In the genomic region with DNA sequence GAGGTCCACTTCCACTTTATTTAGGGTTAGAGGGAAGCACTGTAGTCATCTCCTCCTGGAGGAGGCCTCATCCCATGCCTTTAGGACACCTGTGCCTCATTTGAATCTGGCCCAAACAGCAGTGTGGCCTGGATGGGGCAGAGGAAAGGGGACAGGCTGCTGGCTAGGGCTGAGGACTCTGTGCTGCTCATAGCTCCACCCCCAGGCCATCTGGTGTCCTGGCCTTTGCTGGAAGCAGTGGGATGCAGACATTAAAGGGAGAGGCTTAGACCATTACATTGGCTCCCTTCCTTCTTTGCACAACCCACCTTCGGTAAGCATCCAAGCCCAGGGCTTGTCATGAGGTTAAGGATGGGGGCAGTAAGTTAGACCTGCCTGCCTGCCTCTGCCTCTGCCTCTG, we compare ENCODE assay signal across 24 mouse cellular contexts. TPM values are rescaled to one million over a fixed set of nuclear protein-coding genes. Genes with fewer than 3 reads are reported as not detected.
DNase-seq lines count a peak whose midpoint lies in the region; ATAC-seq and TF ChIP-seq lines count a peak whose summit lies in the region.
"Had no signal": no experiment of that assay in that cellular context is flagged by ENCODE, and none has a peak within 500 bp of the region (broad histone marks: within the 10 kb centered on the region; RNA-seq: fewer than 3 reads in every experiment).

No protein-coding gene starts in this region.

- TF ChIP-seq CTCF in intestine, postnatal 0 days (IDR thresholded peaks at IDR 0.05; ENCODE audit: low read depth) = 0 out of 2 replicates have a peak, but pooled peaks have one; percentile 10
- peak; percentile 19 for TF ChIP-seq CTCF in ES-Bruce4 (IDR thresholded peaks at IDR 0.05; ENCODE audit: low read depth, low read length)

- no peaks in the 10 kb centered on the region for H3K9me3 ChIP-seq in intestine, postnatal 0 days (ENCODE audit: control insufficient read depth)
- no peaks in the 10 kb centered on the region for H3K9me3 ChIP-seq in intestine, embryonic 16.5 days (ENCODE audit: control insufficient read depth, low read length)
- H3K9me3 ChIP-seq in ES-Bruce4 (replicated peaks; ENCODE audit: control insufficient read depth, insufficient read depth, low read length, poor library complexity, severe bottlenecking) = no peaks in the 10 kb centered on the region
- H3K9me3 ChIP-seq: limb, embryonic 15.5 days; liver, embryonic 15.5 days; midbrain, embryonic 13.5 days; neural tube, embryonic 15.5 days had no signal

- ATAC-seq in intestine, postnatal 0 days = no peak
- no peak for ATAC-seq in intestine, embryonic 16.5 days
- ATAC-seq: forebrain, embryonic 16.5 days; inflammation-experienced regulatory T-cells, adult 6 months; lung, postnatal 0 days; midbrain, embryonic 13.5 days had no signal

- TF ChIP-seq EP300 in ES-Bruce4 (IDR thresholded peaks at IDR 0.05; ENCODE audit: insufficient read depth, low read depth, low read length) = no peak

- H3K27me3 ChIP-seq in intestine, postnatal 0 days (replicated peaks; ENCODE audit: control insufficient read depth, insufficient read depth, low read length) = no peaks in the 10 kb centered on the region
- no peaks in the 10 kb centered on the region; the same call in 1 of the 2 replicates for H3K27me3 ChIP-seq in intestine, embryonic 16.5 days (replicated peaks; ENCODE audit: control insufficient read depth, insufficient read depth, low read length)
- H3K27me3 ChIP-seq in ES-Bruce4 (ENCODE audit: control insufficient read depth, insufficient read depth, low read length, poor library complexity, severe bottlenecking) = no peaks in the 10 kb centered on the region
- H3K27me3 ChIP-seq: limb, embryonic 15.5 days; midbrain, embryonic 13.5 days; neural tube, embryonic 15.5 days had no signal

- no peak overlapping the region for H3K27ac ChIP-seq in intestine, postnatal 0 days (ENCODE audit: low read depth, low read length)
- no peak overlapping the region for H3K27ac ChIP-seq in intestine, embryonic 16.5 days (ENCODE audit: low read length)
- no peak overlapping the region for H3K27ac ChIP-seq in ES-Bruce4 (ENCODE audit: insufficient read depth, low read length)
- H3K27ac ChIP-seq: limb, embryonic 15.5 days; liver, embryonic 15.5 days; midbrain, embryonic 13.5 days; neural tube, embryonic 15.5 days had no signal

- H3K4me1 ChIP-seq in intestine, postnatal 0 days (replicated peaks; ENCODE audit: control insufficient read depth, insufficient read depth, low read length) = no peaks in the 10 kb centered on the region
- H3K4me1 ChIP-seq in intestine, embryonic 16.5 days (ENCODE audit: control insufficient read depth, insufficient read depth, low read length) = no peaks in the 10 kb centered on the region
- no peaks in the 10 kb centered on the region for H3K4me1 ChIP-seq in ES-Bruce4 (ENCODE audit: control insufficient read depth, insufficient read depth, low read length)
- H3K4me1 ChIP-seq: liver, embryonic 15.5 days; midbrain, embryonic 13.5 days; neural tube, embryonic 15.5 days had no signal

- 55% methylated on average over 1 of the region's 1 CpGs for WGBS in intestine, postnatal 0 days
- 54% methylated on average over 1 of the region's 1 CpGs for WGBS in intestine, embryonic 16.5 days

- H3K36me3 ChIP-seq in intestine, postnatal 0 days (ENCODE audit: control insufficient read depth, insufficient read depth) = no peaks in the 10 kb centered on the region
- no peaks in the 10 kb centered on the region for H3K36me3 ChIP-seq in intestine, embryonic 16.5 days (ENCODE audit: control insufficient read depth, insufficient read depth, low read length)
- H3K36me3 ChIP-seq in ES-Bruce4 (ENCODE audit: control insufficient read depth, insufficient read depth, low read length, poor library complexity, severe bottlenecking) = no peaks in the 10 kb centered on the region
- H3K36me3 ChIP-seq: limb, embryonic 15.5 days; liver, embryonic 15.5 days had no signal

- no peak overlapping the region for H3K4me3 ChIP-seq in intestine, postnatal 0 days (ENCODE audit: low read depth, low read length)
- no peak overlapping the region for H3K4me3 ChIP-seq in intestine, embryonic 16.5 days (ENCODE audit: low read length)
- H3K4me3 ChIP-seq in ES-Bruce4 (ENCODE audit: low read depth, low read length) = no peak overlapping the region
- H3K4me3 ChIP-seq: erythroblast, embryonic 14.5 days; limb, embryonic 15.5 days; liver, embryonic 15.5 days; midbrain, embryonic 13.5 days; neural tube, embryonic 15.5 days had no signal

- H3K4me2 ChIP-seq in intestine, postnatal 0 days (replicated peaks; ENCODE audit: low read depth) = no peak overlapping the region
- no peak overlapping the region for H3K4me2 ChIP-seq in intestine, embryonic 16.5 days (ENCODE audit: low read depth, low read length)
- H3K4me2 ChIP-seq: limb, embryonic 15.5 days; liver, embryonic 15.5 days; midbrain, embryonic 13.5 days; neural tube, embryonic 15.5 days had no signal

- H3K9ac ChIP-seq in intestine, postnatal 0 days (ENCODE audit: low read depth, low read length) = no peak overlapping the region
- H3K9ac ChIP-seq in intestine, embryonic 16.5 days (ENCODE audit: low read depth, low read length) = no peak overlapping the region
- H3K9ac ChIP-seq in ES-Bruce4 (ENCODE audit: low read depth, poor library complexity, severe bottlenecking) = no peak overlapping the region
- H3K9ac ChIP-seq: limb, embryonic 15.5 days; liver, embryonic 15.5 days; midbrain, embryonic 13.5 days; neural tube, embryonic 15.5 days had no signal

- no peak for TF ChIP-seq POLR2A in ES-Bruce4 (IDR thresholded peaks at IDR 0.05; ENCODE audit: insufficient read depth, low read length)

- DNase-seq in cerebellum, adult 11 months = peak; percentile 83
- peak; percentile 85 to 91 for DNase-seq in cerebellum, postnatal 10 days
- no peak for DNase-seq in adrenal gland, adult 8-10 months
- DNase-seq in kidney, postnatal 25 days = no peak
- DNase-seq in adrenal gland, postnatal 4 days (ENCODE audit: low spot score in 2 of 2) = no peak
- DNase-seq: adrenal gland, postnatal 10 days; kidney, postnatal 4 days; right cerebral cortex, postnatal 4 days had no signal

RNA-seq across cellular contexts. Expression of gene Apeh, which starts 39.1 kb away (rescaled TPM):
- polyA plus RNA-seq in intestine, postnatal 0 days (2015; fragmentation: Nextera tagmentation; extraction: Ambion mirVana) = 82.6 and 98.4 TPM in 2 replicates
- 105 and 109 TPM in 2 replicates for polyA plus RNA-seq in intestine, embryonic 16.5 days (2015; fragmentation: Nextera tagmentation; extraction: Ambion mirVana)
- polyA plus RNA-seq in ES-Bruce4 (2011; ENCODE audit: insufficient read depth, insufficient read length, low read depth, missing spikeins) = 37.6 and 48.1 TPM in 2 replicates
- 100 to 1,000 TPM; 104 to 125 (median 109) TPM for total RNA-seq in adrenal gland, adult 8-10 months (2022)
- total RNA-seq in adrenal gland, postnatal 4 days (2021) = 100 to 1,000 TPM in 1 of 2 experiments, 10 to 100 TPM in 1; 93.0 to 110 TPM

RNA-seq across cellular contexts. Expression of gene Rnf123, which starts 50.3 kb away (rescaled TPM):
- 17.2 and 18.2 TPM in 2 replicates for polyA plus RNA-seq in intestine, postnatal 0 days (2015; fragmentation: Nextera tagmentation; extraction: Ambion mirVana)
- polyA plus RNA-seq in intestine, embryonic 16.5 days (2015; fragmentation: Nextera tagmentation; extraction: Ambion mirVana) = 20.3 and 22.3 TPM in 2 replicates
- polyA plus RNA-seq in ES-Bruce4 (2011; ENCODE audit: insufficient read depth, insufficient read length, low read depth, missing spikeins) = 19.7 and 20.9 TPM in 2 replicates
- total RNA-seq in adrenal gland, adult 8-10 months (2022) = 100 to 1,000 TPM in 1 of 4 experiments, 10 to 100 TPM in 3; 68.2 to 108 (median 86.5) TPM
- total RNA-seq in adrenal gland, postnatal 4 days (2021) = 10 to 100 TPM; 73.2 to 76.8 TPM

RNA-seq across cellular contexts. Expression of gene Mst1, which starts 53.2 kb away (rescaled TPM):
- 0.78 and 0.84 TPM in 2 replicates for polyA plus RNA-seq in intestine, postnatal 0 days (2015; fragmentation: Nextera tagmentation; extraction: Ambion mirVana)
- 1.8 and 2.0 TPM in 2 replicates for polyA plus RNA-seq in intestine, embryonic 16.5 days (2015; fragmentation: Nextera tagmentation; extraction: Ambion mirVana)
- 1.2 and 3.0 TPM in 2 replicates for polyA plus RNA-seq in ES-Bruce4 (2011; ENCODE audit: insufficient read depth, insufficient read length, low read depth, missing spikeins)
- total RNA-seq in adrenal gland, adult 8-10 months (2022) = under 1 TPM in 1 of 4 experiments, not detected in 3; 0.10 TPM
- 10 to 100 TPM in 1 of 2 experiments, under 1 TPM in 1; 0.67 to 10.3 TPM for total RNA-seq in adrenal gland, postnatal 4 days (2021)
- total RNA-seq: common myeloid progenitor, adult 5-6 weeks; hematopoietic stem cell, adult 5-6 weeks; layer of hippocampus, postnatal 14 days; left cerebral cortex, postnatal 14 days had no signal
- polyA plus RNA-seq: forebrain, embryonic 16.5 days; kidney, embryonic 14.5 days; neural tube, embryonic 15.5 days had no signal

RNA-seq across cellular contexts. Expression of gene Bsn, which starts 56.7 kb away (rescaled TPM):
- 1.6 and 1.9 TPM in 2 replicates for polyA plus RNA-seq in intestine, postnatal 0 days (2015; fragmentation: Nextera tagmentation; extraction: Ambion mirVana)
- polyA plus RNA-seq in intestine, embryonic 16.5 days (2015; fragmentation: Nextera tagmentation; extraction: Ambion mirVana) = 5.4 TPM in 2 replicates
- polyA plus RNA-seq in ES-Bruce4 (2011; ENCODE audit: insufficient read depth, insufficient read length, low read depth, missing spikeins) = 0.43 and 0.62 TPM in 2 replicates
- 1 to 10 TPM; 3.7 to 6.8 (median 6.4) TPM for total RNA-seq in adrenal gland, adult 8-10 months (2022)
- total RNA-seq in adrenal gland, postnatal 4 days (2021) = 1 to 10 TPM; 3.9 to 4.4 TPM

Comparison
In these comparisons a context has a peak if more than half of its experiments do, and no peak if none do; other contexts are left out.
1. DNase-seq: peak in cerebellum, adult 11 months (single experiment) and cerebellum, postnatal 10 days (2 of 2); none in adrenal gland, adult 8-10 months (single experiment), kidney, postnatal 25 days (0 of 2) and adrenal gland, postnatal 4 days (0 of 2).